Mouse (Mus musculus): ENCODE measurements at regions not wholly inside any gene's neighbourhood (a gene's known extent, or its start where the extent isn't known, plus 50 kb on each side); places are given as distances from the start of the nearest gene placed in this dataset.

DNA sequence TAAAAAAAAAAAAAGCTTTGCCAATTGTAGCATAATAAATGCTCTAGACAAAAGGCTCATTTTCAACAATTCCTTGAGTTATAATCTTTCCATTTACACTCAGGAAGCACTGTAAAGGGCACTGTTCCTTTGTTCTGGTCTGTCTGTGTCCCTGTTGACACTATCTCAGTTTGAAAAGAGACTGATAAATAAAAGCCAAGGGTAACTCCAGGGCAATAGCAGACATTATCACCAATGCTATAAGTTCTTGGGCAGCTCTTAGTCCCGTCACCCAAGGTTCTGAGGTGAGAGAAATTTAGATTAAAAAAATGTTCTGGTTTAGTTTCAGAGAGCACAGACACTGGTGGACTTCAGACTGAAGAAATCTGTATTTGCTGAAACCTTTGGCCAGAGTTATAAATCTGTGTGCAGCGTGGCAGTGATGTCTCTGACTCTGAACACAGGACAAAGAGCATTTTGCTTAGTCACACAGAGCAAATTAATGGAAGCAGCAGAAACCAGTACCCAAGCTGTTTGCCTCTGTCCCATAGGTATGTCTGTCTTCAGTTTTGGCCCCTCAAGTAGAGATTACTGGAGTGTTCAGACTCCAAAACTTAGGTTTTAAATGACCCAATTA lies 57.6 kb upstream of the Apob start:
- no peak for DNase-seq (ENCODE audit: low spot score in 2 of 2)

- no peak for DNase-seq (ENCODE audit: low spot score in 2 of 2)
These were observed 56.6 kb upstream of the Apob start for GRCm38 (mm10) chr12:7920888-7921287.

All from urinary bladder, adult 18-20 months (tissue).